Mouse (Mus musculus): ENCODE measurements at regions not wholly inside any gene's neighbourhood (a gene's known extent, or its start where the extent isn't known, plus 50 kb on each side); places are given as distances from the start of the nearest gene placed in this dataset.

- 92% methylated on average over 1 of the region's 1 CpGs for WGBS
- no peak for DNase-seq (ENCODE audit: low spot score)
- no peak overlapping the region for H3K4me3 ChIP-seq
These were observed 577.0 kb upstream of the Large1 start for GRCm38 (mm10) chr8:73930344-73930743.

GRCm38 (mm10) chr8:73925515-73926241 is 572.3 kb upstream of the Large1 start:
- Histone ChIP-seq H3K4me3 (no peak overlapping the region), H3K36me3 (no peaks in the 10 kb centered on the region), H3K27ac (replicated peaks) (no peak overlapping the region), H3K9me3 (replicated peaks) (no peaks in the 10 kb centered on the region), H3K4me1 (no peaks in the 10 kb centered on the region), H3K27me3 (ENCODE audit: low read depth, poor library complexity, severe bottlenecking) (no peaks in the 10 kb centered on the region)
- no peak for DNase-seq (ENCODE audit: low spot score)

More at GRCm38 (mm10) chr8:73930344-73930743, 577.0 kb upstream of the Large1 start:
- Histone ChIP-seq H3K27ac (replicated peaks) (no peak overlapping the region), H3K36me3 (no peaks in the 10 kb centered on the region), H3K27me3 (ENCODE audit: low read depth, poor library complexity, severe bottlenecking) (no peaks in the 10 kb centered on the region), H3K9me3 (replicated peaks) (no peaks in the 10 kb centered on the region), H3K4me1 (no peaks in the 10 kb centered on the region)

DNA sequence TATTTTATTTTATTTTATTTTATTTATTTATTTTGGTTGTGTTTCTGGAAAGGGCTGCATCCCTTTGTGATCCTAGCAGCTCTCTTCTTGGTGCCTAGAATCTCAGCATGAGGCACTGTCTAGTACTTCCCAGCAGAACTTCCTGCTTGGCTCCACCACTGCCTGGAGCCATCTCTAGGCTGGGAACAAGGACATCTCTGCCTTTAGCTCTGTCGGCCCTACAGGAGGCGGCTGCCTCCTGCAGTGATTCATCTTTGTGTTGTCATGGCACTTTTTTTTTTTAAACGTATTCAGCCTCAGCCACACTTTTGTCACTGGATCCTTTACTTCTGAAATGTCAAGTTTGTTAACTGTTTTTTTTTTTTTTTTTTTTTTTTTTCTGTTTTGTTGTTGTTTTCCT is 569.8 kb upstream of the Large1 start:
- Histone ChIP-seq H3K27me3 (ENCODE audit: low read depth, poor library complexity, severe bottlenecking) (no peaks in the 10 kb centered on the region), H3K4me3 (no peak overlapping the region), H3K4me1 (no peaks in the 10 kb centered on the region), H3K27ac (replicated peaks) (no peak overlapping the region), H3K9me3 (replicated peaks) (no peaks in the 10 kb centered on the region), H3K36me3 (no peaks in the 10 kb centered on the region)
- no peak for DNase-seq (ENCODE audit: low spot score)
- 31% methylated on average over 3 of the region's 3 CpGs for WGBS

DNA sequence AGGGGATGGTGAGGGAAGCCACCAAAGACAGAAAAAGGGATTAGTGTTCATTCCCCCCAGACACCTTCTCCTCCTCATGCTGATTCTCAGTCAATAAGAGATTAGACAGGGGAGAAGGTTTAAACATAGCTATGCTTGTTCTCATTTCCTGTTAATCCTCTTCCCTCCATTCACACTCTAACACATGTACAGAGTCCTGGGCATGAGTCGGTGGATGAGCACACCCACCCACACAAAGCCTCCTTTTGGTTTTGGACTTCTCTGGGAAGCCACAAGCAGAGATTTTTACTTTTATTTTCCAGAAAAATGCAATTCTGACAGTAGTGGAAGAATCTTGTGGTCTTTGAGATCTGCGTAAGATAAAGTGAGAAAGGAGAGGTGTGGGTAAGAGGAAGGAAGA is 567.8 kb upstream of the Large1 start:
- WGBS, result 78% methylated on average over 2 of the region's 2 CpGs

DNA sequence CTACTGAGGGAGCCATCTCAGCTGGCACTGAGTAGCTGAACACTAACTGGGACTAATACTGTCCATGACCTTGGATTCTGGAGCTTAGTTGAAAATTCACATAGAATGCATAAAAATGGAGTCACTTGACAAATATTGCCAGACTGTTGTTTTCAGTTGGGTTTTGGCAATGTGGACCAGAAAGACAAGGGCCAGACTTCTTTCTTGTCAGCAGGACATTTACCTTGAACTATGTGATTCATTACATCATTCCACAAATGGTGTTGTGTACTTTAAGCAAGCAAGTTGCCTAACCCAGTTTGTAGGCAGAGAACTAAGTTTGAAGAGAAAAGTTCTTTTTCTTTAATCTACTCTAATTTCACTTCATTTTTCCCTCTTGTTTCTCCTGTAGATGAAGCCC is 567.2 kb upstream of the Large1 start:
- DNase-seq (ENCODE audit: low spot score), result no peak
- no peaks in the 10 kb centered on the region for H3K27me3 ChIP-seq (ENCODE audit: low read depth, poor library complexity, severe bottlenecking)
- H3K36me3 ChIP-seq, result no peaks in the 10 kb centered on the region
- H3K4me3 ChIP-seq, result no peak overlapping the region
- no peak overlapping the region for H3K27ac ChIP-seq (replicated peaks)
- no peaks in the 10 kb centered on the region for H3K4me1 ChIP-seq
- H3K9me3 ChIP-seq (replicated peaks), result no peaks in the 10 kb centered on the region

More for the DNA sequence above, 567.8 kb upstream of the Large1 start:
- H3K27me3 ChIP-seq (ENCODE audit: low read depth, poor library complexity, severe bottlenecking), result no peaks in the 10 kb centered on the region
- no peaks in the 10 kb centered on the region for H3K36me3 ChIP-seq
- H3K9me3 ChIP-seq (replicated peaks), result no peaks in the 10 kb centered on the region
- H3K4me1 ChIP-seq, result no peaks in the 10 kb centered on the region
- DNase-seq (ENCODE audit: low spot score), result no peak
- H3K4me3 ChIP-seq, result no peak overlapping the region
- no peak overlapping the region for H3K27ac ChIP-seq (replicated peaks)

- Histone ChIP-seq H3K27me3 (ENCODE audit: low read depth, poor library complexity, severe bottlenecking) (no peaks in the 10 kb centered on the region), H3K4me3 (no peak overlapping the region), H3K9me3 (replicated peaks) (no peaks in the 10 kb centered on the region), H3K4me1 (no peaks in the 10 kb centered on the region), H3K27ac (replicated peaks) (0 out of 2 replicates have a peak overlapping the region, but pooled peaks have one; percentile 2), H3K36me3 (no peaks in the 10 kb centered on the region)
- DNase-seq (ENCODE audit: low spot score), result no peak
- 82% methylated on average over 6 of the region's 6 CpGs for WGBS
These were observed 551.7 kb upstream of the Large1 start for GRCm38 (mm10) chr8:73905071-73905470.

GRCm38 (mm10) chr8:73903838-73904237 is 550.5 kb upstream of the Large1 start:
- Histone ChIP-seq H3K27ac (replicated peaks) (no peak overlapping the region), H3K4me3 (no peak overlapping the region), H3K27me3 (ENCODE audit: low read depth, poor library complexity, severe bottlenecking) (no peaks in the 10 kb centered on the region), H3K4me1 (no peaks in the 10 kb centered on the region), H3K9me3 (replicated peaks) (no peaks in the 10 kb centered on the region), H3K36me3 (no peaks in the 10 kb centered on the region)
- no peak for DNase-seq (ENCODE audit: low spot score)
- WGBS, result 88% methylated on average over 3 of the region's 3 CpGs

DNA sequence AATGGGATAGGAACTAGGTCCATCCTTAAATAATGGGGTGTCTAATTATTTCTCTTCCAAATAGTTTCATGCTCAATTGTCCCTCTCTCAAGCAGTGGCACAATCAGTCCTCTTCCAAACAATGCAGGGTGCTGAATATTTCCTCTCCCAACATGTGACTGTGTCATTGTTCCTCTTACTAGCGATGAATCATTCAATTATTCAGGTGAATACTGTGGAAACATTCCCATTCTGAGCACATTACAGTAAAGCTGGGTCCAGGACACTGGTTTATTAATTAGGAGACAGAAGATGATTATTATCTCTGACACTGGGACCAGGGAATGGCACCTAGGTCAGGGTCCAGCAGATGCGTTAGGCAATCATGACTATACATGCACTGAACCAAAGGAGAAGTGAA is 532.6 kb upstream of the Large1 start:
- WGBS, result 91% methylated on average over 2 of the region's 2 CpGs
- Histone ChIP-seq H3K27me3 (ENCODE audit: low read depth, poor library complexity, severe bottlenecking) (no peaks in the 10 kb centered on the region), H3K9me3 (replicated peaks) (no peaks in the 10 kb centered on the region), H3K4me3 (no peak overlapping the region), H3K36me3 (no peaks in the 10 kb centered on the region), H3K4me1 (no peaks in the 10 kb centered on the region), H3K27ac (replicated peaks) (no peak overlapping the region)
- DNase-seq (ENCODE audit: low spot score), result no peak

- no peaks in the 10 kb centered on the region for H3K27me3 ChIP-seq (ENCODE audit: low read depth, poor library complexity, severe bottlenecking)
- no peaks in the 10 kb centered on the region for H3K4me1 ChIP-seq
- H3K27ac ChIP-seq (replicated peaks), result no peak overlapping the region
- H3K9me3 ChIP-seq (replicated peaks), result no peaks in the 10 kb centered on the region
- no peak overlapping the region for H3K4me3 ChIP-seq
- 71% methylated on average over 1 of the region's 1 CpGs for WGBS
- DNase-seq (ENCODE audit: low spot score), result no peak
- H3K36me3 ChIP-seq, result no peaks in the 10 kb centered on the region
These were observed 528.3 kb upstream of the Large1 start for GRCm38 (mm10) chr8:73881606-73882005.

Data from midbrain, embryonic 10.5 days (tissue).